Mouse (Mus musculus) gastrocnemius, postnatal 4 days (tissue): ENCODE measurements at regions not wholly inside any gene's neighbourhood (a gene's known extent, or its start where the extent isn't known, plus 50 kb on each side); places are given as distances from the start of the nearest gene placed in this dataset.
A peak's percentile ranks its signal among the peaks of the same experiment; 100 is the strongest.

ENCODE experiments used
- DNase-seq, 2 experiments: peaks; one replicate each; pipeline ENCODE4 v3.0.0; 2021 to 2022; ENCODE audit warnings: low spot score in 2 of 2, mixed read lengths in 2 of 2

DNA sequence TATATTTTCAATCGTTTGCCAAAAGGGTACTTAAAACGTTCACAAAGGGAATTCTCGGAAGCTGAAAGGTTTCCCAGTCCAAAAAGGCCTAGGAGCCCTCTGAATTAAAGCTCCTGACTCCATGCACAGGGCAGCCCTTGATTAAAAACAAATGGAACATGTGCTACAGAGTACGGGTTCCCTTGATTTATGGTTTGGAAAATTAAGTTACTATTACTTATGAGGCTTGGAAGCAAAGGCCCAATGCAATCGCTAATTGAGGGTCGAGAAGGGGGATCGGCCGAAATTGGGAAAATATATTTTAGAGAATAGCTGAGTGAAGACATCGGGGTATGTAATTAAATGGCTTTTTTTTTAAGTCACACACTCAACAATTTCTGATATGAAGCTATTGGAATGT lies 219.0 kb upstream of the Sox9 start:
- DNase-seq: no peak

DNA sequence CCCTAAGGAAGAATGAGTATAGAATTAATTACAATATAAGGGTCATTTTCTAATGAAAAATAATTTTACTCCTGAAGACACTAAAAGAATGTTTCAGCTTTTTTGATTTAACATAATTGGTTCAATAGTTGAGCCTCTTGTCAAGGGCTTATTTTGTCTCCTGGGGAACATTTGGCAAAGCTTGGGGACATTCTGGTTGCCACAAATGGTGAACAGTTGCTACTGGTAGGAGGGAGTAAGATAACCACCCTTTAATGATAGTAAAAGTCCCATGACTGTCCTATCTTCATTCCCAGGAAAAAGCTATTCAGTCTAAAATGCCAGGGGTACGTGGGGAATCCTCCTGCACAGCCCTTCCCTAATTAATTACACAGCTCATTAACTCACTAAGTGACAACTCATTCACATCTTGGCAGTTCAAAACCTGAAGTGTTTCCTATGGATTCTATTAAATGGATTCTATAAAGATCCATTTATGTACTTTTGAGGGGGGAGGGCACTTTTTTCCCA lies 217.3 kb upstream of the Sox9 start:
- no peak for DNase-seq

DNA sequence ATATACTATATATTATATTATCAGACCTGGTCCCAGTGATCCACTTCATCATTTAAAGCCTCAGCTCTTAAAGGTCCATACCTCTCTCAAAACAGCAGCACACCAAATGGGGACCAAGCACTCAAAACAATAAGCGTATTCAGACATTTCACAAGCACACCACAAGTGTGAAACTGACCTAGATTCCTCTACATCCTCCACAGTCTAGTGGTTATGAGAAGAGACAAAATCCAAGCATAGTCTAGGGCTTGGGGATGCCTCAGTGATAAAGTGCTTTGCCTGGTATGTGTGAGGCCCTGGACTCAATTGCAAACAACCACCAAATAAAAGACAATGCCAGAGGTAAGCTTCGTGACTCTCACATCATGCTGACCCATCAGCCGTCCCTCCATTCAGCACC lies 216.0 kb upstream of the Sox9 start:
- DNase-seq: no peak

DNA sequence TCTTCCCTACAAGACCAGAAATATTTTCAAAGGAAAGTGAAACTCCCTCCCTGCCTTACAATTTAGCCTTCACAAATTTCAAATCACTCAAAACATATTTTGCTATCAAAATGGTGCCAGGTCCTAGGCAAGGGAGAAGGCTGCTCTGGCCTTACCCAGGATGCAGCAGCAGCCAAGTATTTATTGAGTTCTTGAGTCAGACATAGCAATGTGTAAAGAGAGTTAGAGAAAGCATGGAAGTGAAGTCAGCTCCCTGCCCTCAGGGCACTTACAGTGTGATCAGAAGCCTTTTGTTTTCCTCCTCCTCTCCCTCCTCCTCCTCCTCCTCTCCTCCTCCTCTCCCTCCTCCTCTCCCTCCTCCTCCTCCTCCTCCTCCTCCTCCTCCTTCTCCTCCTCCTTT lies 194.6 kb upstream of the Sox9 start:
- no peak for DNase-seq

DNA sequence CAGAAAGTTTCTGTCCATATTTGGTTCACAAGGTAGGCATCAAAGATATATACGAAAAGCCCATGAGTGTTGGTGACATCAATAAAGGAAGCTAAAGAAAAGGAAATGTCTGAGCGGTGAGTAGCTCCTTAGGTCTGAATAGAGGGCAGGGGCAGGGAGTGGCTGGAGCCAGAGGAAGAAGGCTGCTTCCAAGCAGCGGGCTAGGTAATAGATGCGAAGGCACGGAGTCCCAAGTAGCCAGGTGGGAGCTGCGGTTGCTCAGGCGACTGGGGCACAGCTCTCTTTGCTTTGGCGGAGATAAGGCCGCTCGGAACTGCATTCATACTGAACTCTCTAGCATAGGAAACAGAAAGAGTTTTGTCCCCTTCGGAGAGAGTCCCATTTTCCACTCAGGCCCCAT lies 193.9 kb upstream of the Sox9 start:
- DNase-seq: no peak

DNA sequence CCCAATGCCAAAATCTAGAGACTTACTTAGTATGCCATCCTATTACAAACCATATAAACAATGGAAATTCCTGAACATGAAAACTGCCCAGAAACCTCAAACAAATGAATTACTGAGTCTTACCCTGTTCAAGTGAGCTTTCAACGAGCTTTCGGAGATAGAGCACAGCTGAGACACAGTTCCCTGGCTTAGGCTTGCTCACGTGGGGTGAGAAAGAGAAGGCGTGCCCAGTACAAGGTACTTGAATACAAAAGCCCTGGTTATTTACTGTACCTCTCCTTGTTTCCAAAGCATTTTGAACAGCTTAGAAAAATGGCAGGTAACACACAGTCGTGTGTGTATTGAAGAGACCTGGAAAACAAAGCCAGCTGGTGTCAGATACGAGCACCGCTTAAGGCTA lies 191.8 kb upstream of the Sox9 start:
- no peak for DNase-seq

DNA sequence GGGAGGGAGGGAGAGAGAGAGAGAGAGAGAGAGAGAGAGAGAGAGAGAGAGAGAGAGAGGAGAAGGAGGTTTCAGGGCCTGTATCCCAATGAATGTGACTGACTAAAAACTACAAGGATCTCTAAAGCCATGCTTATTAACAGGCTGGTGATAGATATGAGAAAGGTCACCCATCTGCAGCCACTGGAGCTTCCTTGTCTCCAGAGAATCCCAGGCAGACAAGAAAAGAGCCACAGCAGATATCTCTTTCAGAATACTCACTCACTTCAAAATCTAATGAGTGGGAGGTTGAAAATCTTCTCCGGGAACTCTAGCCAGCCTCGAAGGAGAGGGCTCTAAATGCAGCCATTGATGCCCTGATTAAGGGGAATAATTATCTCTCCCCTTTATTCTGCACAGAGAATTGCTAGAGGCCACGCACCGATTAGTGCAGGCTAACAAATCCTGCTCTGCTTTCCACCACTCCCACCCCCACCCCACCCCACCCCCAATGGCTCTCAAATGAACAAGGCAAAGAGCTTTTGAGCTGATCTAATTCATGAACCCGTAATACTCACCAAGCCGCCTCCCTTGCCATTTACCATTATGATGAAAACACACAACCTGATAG lies 189.5 kb upstream of the Sox9 start:
- no peak for DNase-seq

DNA sequence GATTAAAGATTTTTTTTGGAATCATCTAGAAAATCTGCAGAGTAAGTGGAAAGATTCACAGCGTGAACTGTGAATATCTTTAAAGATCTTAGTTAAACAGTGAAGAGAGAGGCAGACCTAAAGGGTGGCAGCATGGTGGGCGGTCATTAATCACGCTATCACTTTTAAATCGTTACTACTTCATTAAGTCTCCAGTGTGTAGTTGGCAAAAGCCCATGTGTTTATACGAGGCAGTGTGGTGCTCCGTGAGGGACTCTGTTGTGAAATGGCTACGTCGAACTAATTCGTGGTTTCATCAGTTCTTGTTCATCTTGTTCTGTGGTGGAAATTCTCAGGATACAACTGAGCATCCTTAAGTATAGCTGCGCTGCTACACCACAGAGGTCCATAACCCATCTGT lies 188.2 kb upstream of the Sox9 start:
- no peak for DNase-seq

DNA sequence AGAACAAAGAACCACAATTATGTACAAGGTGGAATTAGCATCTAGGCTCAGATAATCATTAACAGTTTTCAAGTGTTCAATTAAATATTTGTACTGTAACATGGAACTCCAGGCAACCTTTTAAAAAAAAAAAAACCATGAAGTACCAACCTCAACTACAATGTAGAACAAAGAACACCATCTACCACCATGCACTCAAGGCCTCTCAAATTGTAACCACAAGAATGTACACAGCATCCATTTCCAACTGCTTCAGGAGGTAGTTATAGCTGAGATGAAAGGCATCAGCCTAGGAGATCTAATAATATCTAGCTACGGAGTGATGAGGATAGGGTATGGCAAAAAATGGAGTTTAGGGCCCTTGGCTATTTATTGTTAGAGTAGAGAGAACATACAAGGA lies 174.7 kb upstream of the Sox9 start:
- no peak for DNase-seq

DNA sequence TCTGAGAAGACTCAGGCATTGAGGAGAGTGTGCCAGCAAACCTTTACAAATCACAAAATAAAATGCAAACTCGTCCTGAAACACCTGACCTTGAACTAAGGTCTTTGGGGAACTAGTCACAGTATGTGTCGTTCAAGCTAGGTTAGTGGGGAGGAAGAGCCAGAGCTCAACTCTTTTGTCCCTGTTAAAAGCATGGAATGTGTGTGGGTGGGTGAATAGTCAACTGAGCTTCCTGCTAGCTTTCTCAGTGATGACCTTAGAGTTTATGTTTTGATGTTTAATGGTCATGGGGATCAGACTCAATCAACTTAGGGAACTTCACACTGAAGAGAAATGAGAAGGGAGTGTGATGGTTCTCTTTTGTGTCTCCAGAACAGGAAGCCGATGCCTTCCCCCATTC lies 172.7 kb upstream of the Sox9 start:
- DNase-seq: no peak

DNA sequence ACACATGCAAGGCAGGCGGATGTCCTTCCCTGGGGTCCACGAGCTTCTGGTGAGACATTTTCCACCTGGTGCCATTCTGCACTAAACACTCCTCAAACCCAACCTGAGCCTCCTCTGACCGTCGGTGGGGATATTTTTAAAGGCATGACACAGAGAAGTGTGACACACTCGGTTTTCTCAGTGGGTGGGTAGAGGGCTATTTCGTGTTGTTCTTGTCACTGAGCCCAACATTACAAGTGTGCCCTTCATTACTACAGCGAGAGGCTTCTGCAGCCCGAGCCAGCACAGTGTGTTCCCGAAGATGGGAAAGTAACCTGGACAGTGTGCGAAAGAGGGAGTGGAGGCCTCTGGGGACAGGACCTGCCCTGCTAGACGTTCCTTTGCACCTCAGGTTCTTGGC lies 171.0 kb upstream of the Sox9 start:
- DNase-seq: no peak

DNA sequence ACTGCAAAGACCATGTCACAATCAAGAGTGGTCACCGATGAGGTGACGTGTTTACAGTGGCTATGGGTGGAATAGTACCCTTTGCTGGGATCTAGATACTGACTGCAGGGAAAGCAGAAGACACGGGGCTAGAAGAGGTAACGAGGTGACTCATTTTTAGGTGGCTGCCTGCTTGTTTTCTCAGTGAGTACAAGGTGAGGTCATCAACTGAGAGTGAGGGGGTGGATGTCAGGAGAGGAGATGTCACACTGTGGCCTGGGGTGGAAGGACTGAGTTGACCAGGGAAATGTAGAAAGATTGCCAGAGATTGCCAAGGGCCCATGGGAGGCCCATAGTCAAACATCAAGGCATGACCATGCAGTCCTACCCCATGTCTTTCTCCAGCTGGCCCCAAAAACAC lies 166.4 kb upstream of the Sox9 start:
- no peak for DNase-seq

DNA sequence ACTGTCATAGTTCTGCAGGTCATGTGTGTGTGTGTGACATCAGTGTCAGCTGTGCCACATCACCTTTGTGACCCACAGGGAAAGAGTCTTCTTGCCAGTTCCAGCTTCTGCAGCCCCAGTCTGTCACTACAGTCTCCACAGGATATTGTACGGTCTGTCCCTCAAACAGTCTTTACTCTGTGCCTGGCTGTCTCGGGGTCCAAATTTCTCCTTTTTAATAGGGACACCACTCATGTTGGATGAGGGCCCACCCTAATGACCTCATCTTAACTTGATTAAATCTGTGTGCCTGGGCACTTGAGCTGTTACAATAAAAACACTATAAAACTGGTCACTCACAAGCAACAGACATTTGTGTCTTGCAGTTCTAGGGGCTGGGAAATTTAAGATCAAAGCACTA lies 165.1 kb upstream of the Sox9 start:
- DNase-seq: no peak

DNA sequence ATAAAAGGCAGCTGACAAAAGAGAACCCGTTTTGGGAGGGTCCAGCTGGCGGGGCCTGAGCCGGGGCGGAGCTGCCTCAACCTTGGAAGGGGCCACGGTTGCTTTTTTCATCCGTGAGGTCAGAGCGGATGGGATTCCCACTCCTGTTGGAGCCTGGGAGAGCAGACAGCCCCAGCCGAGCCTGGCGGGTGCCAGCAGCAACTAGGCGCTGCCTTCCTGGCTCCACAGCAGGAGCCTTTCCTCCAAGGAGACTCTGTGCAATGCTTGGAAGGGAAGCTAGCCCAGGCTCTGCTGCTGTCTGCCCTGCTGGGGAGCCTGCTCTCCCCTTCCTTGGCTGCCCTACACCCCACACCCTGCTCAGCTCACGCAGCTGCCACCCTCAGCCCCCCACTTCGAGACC lies 161.1 kb upstream of the Sox9 start:
- peak; percentile 54 to 62 for DNase-seq

DNA sequence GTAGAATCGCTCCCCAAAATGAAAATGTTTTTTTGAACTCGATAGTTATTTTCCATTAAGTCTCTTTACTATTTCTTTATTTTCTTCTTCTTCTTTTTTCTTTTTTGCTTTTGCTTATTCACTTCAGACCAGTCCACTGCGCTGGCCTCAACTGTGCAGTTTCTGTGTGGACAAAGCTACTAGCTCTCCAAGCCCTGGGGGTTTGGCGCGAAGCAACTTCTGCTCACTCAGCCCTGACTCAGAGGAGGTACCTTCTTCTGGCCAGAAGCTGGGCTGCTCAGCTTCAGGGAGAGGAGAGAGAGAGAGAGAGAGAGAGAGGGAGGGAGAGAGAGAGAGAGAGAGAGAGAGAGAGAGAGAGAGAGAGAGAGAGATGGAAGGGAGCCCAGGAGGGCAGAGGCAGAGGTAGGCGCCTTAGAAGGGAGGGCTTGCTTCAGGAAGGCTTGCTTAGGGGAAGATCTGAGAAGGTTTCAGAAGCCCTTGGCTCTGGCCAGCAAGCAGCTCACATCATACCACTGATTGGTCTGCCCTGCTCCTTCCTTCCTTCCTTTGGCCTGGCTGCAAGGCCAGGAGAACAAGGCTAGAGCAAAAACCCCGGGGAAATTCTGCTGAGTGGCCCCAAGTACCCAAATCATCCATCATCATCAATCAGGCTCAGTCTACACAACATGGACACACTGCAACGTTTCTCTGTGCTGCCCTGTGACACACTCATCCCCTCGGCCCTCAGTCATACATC lies 160.5 kb upstream of the Sox9 start:
- peak in 1 of 2 experiments; percentile 32 for DNase-seq

DNA sequence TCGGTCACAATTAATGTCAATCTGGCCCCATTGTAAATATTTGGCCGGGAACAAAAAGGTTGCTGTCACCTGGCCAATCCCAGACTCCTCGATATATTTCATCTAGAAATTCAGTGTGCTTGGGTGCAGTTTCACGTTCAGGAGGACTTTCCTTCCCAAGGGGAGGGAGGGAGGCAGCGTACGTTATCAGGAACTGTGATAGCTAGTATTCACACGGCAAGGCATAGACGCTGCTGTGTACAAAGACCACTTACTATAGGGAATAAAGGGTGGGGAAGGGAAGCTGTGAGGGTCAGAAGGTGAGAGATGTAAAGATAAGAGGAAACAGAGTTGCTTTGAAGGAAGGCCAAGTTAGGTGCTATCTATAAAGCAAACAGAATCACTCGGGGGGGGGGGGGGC lies 132.7 kb upstream of the Sox9 start:
- no peak for DNase-seq

DNA sequence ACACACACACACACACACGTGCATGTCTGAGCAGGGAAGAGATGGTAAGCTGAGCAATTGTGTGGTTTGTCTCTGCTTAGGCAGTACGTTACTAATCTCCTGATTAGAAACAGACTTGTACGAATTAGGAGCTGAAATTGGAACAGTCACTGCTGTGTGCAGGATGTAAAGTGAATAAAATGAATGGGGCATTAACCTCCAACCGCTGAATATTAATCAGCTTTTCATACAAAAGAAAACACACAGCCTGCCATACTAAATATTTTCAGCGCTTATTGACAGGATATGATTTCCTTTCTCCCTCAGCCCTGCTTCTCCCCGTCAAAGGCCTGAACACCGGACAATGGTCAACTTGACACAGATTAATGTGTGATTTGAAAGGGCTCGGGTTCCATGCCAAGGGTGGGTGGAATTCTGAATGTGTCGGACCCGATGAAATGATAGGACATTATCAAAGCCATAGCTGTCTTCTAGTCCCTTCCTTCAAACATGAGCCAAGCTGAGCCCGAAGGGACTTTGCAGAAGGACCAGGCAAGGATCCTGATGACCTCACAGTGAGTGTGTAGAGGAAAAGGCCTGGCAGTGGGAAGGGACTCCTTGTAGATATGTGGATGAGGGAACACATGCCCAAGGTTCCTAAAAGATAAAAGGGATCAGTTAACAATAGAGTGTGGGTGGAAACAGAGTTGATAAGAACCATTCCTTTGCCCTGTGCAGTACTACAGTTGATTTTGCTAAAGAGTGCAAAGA lies 124.4 kb upstream of the Sox9 start:
- DNase-seq: no peak

DNA sequence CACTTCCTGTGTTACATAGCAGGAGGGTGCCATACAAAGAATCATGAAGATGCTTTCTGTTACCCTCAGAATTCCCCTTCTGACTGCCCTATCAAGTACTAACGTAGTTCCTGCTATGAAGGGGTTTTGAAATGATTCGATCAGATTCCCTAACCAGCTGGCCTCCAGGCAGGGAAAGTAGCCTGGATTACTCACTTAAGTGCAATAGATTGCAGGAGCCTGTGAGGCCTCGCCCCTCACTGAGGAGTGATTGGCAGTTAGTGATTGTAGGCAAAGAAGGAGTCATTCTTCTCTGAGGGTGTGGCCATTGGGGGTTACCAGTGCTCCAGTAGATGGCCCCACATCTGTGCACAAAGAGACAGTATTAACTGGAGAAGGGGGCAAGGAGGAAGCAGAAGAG lies 122.1 kb upstream of the Sox9 start:
- no peak for DNase-seq

DNA sequence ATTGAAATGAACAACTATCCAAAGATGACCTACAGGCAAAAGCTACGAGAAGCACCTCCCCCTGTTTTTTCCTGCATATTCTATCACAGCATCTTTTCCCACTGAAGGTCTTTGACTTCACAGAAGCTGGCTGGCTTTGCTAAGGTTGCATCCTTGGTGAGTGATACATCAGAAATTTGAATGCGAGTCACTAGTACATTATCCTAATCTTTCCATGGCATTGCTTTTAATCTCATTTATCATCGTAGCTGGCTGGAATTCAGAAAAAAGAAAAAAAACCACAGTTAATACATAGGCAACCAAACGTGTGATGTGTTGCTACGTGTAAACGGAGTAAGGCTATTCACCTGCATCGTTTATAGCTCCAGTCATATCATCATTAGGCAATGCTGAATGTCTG lies 120.6 kb upstream of the Sox9 start:
- no peak for DNase-seq

DNA sequence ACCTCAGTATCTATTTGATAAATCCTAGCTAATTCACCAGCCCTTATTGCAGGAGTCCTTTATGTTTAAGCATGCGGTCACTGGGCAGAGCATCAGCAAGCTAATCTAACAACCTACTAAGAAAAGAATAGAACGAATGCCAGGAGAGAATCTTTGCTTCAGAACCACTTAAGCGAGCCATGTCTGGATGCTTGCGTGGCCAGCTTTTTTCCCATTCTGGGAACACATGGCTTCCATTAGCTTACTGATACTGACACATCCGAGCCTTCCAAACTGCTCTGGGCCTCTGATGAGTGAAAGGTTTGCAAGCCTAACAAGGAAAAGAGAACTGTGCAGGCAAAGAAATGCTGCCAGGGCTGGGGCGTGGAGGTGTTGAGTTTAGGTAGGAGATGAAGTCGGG lies 114.7 kb upstream of the Sox9 start:
- DNase-seq: no peak

DNA sequence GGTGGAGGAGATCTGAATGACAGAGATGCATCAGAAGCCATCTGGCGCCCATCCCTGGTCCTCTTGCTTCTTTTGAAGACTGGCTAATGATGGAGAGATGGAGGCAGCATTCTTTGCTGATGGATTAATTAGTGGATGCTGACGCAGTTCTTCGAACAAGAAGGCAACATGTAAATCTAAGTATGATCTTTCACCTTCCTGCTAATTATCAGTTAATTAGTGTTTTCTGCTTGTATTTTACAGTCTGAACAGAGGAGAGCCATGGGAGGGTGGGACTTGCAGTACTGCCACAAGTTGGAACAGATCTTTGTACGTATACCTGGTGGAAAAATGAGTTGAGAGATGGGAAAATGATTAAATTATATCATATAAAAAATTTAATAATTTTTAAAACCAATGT lies 109.9 kb upstream of the Sox9 start:
- DNase-seq: no peak

DNA sequence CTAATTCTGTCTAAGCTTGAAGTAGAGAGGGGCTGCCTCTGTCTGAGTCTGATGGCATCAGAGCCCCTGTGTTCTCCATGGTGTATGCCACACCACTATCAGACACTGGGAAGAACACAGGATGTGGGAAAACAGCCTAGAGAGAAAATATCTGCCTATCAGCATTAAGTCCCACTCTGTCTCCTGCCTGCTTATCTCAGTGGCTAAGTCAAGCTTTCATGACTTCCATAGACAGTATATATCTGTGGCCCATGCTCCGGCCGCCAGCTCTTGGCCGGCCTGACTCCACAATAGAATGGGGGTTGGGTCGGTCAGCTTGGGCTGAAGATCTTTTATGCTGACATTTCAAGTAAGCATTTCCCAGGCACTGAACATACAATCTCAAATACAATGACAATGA lies 92.0 kb upstream of the Sox9 start:
- no peak for DNase-seq

DNA sequence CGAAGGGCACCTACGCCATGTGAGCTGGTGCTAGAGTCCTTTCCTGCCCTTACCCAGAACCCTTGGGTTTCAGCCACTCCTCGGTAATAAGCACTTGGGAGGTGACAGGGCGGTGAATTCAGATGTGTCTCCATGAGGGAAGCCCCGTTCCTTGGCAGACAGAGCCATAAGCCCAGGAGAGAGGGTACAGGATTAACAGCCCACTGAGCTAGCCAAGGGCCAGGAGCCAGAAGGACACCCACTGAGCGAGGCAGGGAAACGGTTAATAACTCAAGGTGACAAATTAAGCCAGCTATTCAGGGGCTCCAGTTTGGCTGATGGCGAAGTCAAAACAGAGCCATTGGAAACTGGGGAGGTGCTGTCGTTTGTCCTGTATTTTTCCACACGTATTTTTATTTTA lies 75.9 kb upstream of the Sox9 start:
- no peak for DNase-seq
